Mouse (Mus musculus) testis, adult 2 months (tissue): Measurements from ENCODE around the gene Mtmr3.

Experiments used
- CTCF ChIP-seq: fragments of 200-500 bp; IDR thresholded peaks from 2 replicates; pipeline ENCODE4 v1.5.1; 2012; ENCODE audit warnings: low read depth, mild to moderate bottlenecking, inconsistent platforms, low read length, moderate library complexity; ENCODE audit not compliant: control insufficient read depth, insufficient read depth, insufficient replicate concordance
- POLR2A ChIP-seq: fragments of 200-500 bp; IDR thresholded peaks from 2 replicates; pipeline ENCODE4 v1.6.1; 2012; ENCODE audit warnings: low read depth, mild to moderate bottlenecking, inconsistent platforms, low read length, moderate library complexity; ENCODE audit not compliant: control insufficient read depth

DNA sequence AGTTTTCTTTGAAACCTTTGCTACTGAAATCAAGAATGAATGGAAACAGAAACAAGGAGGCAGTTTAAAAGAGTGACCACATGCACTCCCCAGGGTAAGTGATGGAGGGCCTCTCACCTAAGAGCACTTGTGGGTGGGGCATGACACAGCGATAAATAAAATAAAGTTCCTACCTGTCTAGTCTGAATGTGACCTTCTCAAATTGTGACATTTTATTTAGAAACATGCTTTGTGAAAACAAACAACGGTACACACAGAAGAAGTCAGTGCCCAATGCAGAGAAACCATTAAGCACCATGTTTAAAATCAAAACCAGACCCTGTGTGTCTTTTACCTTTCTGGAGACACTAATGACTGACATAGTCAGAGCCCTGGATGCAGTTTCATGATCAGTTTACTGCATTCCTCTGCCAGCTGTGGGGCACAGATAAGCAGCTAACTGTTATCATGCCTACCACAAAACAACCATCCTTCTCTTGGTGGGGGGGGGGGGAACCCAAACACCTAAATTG is 51.6 kb downstream of the Mtmr3 start:
- TF ChIP-seq POLR2A (no peak), CTCF (no peak)
